Mouse (Mus musculus): ENCODE results near the gene Olfr1357.
A peak's percentile ranks its signal among the peaks of the same experiment; 100 is the strongest.
"Not testable (repeated sequence)": the region's sequence is repeated elsewhere in the genome, so short reads cannot be mapped to it uniquely, and the experiment has no call there.

Gene Olfr1357

DNA sequence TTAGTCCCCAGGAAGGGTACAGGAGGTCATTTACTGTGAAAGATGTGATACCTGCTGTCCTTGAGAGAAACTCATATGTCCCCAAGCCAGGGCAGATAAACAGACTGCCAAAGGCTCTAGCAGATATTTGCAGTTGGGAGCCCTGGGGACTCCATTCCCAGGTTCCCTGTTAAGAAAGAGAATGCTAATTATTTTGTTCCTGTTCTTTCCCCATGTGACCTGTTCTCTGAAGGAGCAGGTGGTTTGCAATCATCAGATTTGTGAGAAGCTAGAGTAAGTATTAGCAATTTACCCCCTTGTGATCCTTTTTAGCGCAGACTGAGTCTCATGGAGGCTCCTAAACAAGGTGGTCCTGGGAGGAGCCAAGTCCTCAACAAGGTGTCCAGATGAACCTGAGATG, at the start of gene Olfr1357:
Gene Olfr1357 (minus strand): TSS at position 101 of the 400 bp plus-strand sequence.
- no peak for DNase-seq (ENCODE audit: inconsistent age in 2 of 2, low spot score in 1 of 2)

GRCm38 (mm10) chr10:78666696-78667095, 48.8 kb upstream of the Olfr1357 start:
- not testable (repeated sequence) for DNase-seq (ENCODE audit: inconsistent age in 2 of 2, low spot score in 1 of 2)

- DNase-seq (ENCODE audit: inconsistent age in 2 of 2, low spot score in 1 of 2) = no peak
Measured at GRCm38 (mm10) chr10:78664546-78664945, 46.7 kb upstream of the Olfr1357 start.

DNA sequence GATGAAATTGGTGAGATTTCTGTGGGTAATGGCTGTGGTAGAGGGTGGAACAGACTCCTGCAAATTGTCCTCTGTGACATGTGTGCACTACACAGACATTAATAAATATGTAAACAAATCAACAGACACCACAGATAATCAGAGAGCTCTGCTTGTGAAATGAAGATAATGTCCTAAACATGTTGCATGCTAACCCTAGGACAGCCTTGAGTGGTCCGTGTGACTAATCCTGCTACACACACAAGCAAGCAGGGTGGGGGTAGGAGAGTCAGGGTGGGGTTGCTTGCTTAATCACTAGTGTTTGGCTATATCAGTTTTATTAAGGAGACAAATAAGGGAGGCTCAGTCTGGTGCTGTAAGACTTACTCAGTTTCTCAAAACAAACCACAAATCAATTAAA, 43.3 kb upstream of the Olfr1357 start:
- no peak for DNase-seq (ENCODE audit: inconsistent age in 2 of 2, low spot score in 1 of 2)

DNA sequence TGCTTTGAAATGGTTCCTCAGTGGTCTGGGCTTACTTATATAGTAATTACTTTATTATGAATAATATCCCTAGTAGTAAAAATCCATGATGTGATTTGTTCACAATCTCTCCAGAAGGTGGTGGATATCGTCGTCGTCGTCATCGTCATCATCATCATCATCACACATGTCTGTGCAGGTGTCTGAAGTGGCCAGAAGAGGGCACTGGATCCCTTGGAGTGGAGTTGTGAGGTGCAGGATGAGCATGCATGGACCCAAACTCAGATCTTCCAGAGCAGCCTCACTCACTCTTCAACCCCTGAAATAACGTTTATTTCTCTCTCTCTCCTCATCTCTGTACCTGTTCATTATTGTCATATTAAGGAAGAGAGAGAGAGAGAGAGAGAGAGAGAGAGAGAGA, 14.4 kb upstream of the Olfr1357 start:
- peak; percentile 6 to 46 for DNase-seq (ENCODE audit: inconsistent age in 2 of 2, low spot score in 1 of 2)

DNA sequence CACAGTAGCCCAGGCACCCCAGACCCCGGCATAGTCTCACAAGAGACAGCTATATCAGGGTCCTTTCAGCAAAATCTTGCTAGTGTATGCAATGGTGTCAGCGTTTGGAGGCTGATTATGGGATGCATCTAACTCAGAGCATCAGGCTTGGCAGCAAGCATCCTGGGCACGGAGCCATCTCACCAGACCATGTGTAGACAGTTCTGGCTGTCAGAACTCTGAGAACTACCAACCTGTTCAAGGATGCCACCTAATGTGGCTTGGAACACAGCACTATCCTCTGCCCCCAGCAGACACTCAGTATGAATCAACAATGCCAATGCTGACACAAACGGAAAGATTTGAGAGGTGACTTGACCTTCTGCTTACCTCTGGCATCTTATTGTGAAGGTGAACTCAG, 12.3 kb upstream of the Olfr1357 start:
- DNase-seq (ENCODE audit: inconsistent age in 2 of 2, low spot score in 1 of 2) = no peak

GRCm38 (mm10) chr10:78623143-78623542, 5.3 kb upstream of the Olfr1357 start:
- DNase-seq (ENCODE audit: inconsistent age in 2 of 2, low spot score in 1 of 2) = not testable (repeated sequence)

DNA sequence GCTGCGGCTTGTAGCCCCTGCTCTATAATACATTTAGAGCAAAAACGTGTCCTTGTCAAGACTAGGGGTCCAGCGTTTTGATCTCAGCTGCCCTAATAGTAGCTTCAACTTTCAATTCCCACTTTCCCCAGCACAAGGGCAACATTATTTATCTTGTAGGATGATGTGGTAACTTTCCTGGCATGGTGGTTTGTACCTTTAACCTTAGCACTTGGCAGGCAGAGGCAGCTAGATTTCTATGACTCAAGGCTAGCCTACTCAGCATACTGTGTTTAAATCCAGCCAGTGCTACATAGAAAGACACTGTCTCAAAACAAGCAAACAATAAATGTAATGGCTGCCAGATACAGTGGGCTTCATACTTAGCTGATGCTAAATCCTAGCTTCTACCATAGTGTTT, 10.3 kb downstream of the Olfr1357 start:
- DNase-seq (ENCODE audit: inconsistent age in 2 of 2, low spot score in 1 of 2) = peak in 1 of 2 experiments; percentile 76

DNA sequence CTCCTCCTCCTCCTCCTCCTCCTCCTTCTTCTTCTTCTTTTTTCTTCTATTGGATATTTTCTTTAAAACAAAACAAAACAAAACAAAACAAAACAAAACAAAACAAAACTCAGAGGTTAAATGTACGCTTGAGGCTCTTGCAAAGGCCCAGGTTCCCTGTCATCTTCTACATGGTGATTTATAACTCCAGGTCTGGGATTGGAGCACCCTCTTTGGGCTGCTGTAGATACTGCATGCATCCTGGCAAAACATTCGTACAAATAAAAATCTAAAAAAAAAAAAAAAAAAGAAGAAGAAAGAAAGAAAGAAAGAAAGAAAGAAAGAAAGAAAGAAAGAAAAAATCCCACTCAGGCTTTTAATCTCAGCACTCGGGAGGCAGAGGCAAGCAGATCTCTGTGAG, 12.8 kb downstream of the Olfr1357 start:
- DNase-seq (ENCODE audit: inconsistent age in 2 of 2, low spot score in 1 of 2) = peak in 1 of 2 experiments; percentile 68

DNA sequence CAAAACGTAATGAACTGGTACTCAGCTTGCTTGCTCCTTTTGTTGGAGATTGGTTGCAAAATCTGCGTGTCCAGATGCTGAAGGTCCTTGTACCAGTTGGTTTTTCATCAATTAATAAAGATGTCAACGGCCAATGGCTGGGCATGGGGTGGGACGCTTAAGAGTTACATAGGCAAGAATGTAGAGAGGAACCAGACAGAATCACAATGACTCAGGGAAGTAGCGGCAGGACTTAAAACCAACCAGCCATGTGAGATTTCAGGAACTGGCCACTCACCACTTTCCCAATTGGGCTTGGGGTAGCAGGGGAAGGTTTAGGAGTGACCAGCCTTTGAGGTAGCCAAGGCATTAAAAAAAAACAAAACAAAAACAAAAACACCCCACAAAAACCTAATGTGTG, 18.0 kb downstream of the Olfr1357 start:
- no peak for DNase-seq (ENCODE audit: inconsistent age in 2 of 2, low spot score in 1 of 2)

DNA sequence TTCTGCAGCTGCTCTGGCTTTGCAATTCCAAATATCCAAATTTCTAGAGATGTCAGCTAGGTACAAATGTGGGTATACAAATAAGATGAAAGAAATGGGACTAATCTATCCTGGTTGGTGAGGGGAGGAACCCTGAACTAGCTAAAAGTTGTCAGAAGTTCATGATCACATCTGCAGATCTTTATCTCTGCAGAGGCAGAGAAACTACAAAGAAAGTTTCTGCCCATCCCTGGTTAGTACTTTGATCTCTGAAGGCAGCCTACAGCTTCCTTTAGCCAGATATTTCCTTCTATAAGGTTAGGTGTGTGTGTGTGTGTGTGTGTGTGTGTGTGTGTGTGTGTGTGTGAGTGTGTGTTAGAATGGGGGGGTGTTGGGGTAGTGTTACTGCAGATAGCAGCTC, 23.3 kb downstream of the Olfr1357 start:
- DNase-seq (ENCODE audit: inconsistent age in 2 of 2, low spot score in 1 of 2) = no peak

DNA sequence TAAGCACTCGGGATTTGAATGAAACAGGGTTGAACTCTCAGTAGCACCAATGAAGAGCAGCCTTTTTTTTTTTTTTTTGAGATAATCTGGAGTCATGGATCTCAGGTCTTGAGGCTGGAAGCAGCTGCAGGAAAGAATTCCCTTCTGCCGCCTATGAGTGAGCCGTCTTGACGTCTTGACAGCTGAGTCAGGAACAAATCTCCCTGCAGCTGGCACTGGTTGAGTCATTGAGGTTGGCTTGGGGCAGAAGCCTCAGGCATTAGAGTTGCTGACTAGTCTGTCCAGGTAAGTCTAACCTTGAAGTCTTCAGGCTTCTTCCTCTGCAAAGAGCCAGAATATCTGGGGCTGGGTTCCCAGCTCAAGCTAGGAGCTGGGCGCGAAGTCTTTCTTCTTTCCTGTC, 23.7 kb downstream of the Olfr1357 start:
- peak in 1 of 2 experiments; percentile 33 for DNase-seq (ENCODE audit: inconsistent age in 2 of 2, low spot score in 1 of 2)

DNA sequence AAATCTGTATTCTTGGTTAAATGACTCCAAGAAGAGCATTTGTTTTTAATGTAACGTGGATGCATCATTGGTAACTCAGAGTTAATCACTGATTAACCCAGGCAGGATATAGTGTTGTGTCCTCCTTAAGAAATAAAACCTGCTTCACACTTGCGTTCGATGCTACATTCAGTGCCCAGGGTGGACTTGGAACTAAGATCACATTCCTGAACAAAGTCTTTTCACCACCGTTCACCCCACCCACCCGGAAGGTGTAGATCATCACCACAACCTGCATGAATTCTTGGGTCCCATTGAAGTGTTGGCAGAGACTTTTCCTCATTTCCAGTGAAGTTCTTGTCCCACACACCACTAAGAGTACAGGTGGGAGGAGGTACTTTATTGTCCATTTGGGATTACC, 24.1 kb downstream of the Olfr1357 start:
- peak in 1 of 2 experiments; percentile 16 for DNase-seq (ENCODE audit: inconsistent age in 2 of 2, low spot score in 1 of 2)

DNA sequence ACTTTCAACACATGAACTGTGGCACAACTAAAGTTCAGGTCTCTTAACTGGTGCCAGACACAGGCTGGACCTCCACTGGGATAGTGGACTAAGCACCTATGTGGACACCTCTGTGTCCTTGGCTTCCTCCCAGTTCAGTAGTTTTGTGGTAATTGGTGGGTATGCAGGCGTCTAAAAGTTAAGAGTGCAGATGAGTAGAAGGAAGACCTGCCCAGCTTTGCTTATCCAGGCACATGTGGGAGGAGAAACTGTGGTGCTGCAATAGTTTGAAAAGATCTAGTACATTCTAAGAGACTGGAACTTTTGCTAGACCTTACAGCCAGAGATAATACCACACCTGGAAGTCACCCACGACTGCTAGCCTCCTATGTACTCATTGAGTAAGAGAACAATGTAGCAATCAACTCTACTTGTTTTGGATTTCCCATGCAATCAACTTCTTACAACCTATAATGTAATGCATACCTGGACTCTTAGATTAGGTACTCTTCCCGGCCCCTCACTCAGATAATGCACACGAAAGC, 25.0 kb downstream of the Olfr1357 start:
- DNase-seq (ENCODE audit: inconsistent age in 2 of 2, low spot score in 1 of 2) = peak in 1 of 2 experiments; percentile 20

GRCm38 (mm10) chr10:78591406-78592328, 26.2 kb downstream of the Olfr1357 start, which contains the start of gene Syde1:
Syde1 (minus strand) TSS chr10:78591964.
- peak; percentile 68 to 89 for DNase-seq (ENCODE audit: inconsistent age in 2 of 2, low spot score in 1 of 2)

DNA sequence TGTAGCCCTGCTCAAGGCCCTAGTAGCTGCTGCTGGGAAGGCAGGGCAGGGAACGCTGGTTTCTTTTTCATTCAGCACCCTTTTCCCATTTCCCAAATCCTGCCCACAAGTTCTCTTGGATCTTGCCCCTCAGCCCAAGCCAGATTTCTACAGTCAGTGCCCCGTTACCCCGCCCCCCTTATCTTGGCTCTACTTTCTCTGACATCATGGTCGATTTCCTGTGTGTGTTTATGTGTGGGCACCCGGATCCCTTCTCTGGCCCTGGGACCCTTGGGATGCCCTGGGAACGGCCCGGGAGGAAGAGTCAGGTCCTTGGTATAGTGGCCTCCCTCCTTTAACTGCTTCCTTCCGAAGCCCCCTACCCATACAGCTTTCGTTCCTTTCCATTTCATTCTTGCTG, 27.1 kb downstream of the Olfr1357 start:
- DNase-seq (ENCODE audit: inconsistent age in 2 of 2, low spot score in 1 of 2) = peak; percentile 50 to 78

DNA sequence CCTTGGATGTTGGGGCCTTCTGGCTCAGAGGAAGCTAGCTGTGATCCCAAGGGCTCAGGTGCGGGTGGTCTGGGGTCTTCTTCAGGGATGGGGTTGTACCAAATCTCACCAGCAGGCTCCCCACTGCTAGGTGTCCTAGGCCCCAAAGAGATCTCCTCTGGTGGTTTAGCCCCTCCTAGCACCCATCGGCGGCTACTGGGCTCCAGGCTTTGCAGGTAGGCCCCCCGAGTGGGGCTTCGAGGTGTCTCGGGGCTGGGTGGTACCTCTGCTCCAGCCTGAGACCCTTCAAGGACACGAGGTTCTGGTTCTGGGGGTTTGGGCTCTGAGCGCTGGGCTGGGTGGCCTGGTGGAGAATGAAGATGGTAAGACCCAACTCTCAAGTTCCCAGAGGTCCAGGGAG, 28.0 kb downstream of the Olfr1357 start:
- peak; percentile 33 to 34 for DNase-seq (ENCODE audit: inconsistent age in 2 of 2, low spot score in 1 of 2)

DNA sequence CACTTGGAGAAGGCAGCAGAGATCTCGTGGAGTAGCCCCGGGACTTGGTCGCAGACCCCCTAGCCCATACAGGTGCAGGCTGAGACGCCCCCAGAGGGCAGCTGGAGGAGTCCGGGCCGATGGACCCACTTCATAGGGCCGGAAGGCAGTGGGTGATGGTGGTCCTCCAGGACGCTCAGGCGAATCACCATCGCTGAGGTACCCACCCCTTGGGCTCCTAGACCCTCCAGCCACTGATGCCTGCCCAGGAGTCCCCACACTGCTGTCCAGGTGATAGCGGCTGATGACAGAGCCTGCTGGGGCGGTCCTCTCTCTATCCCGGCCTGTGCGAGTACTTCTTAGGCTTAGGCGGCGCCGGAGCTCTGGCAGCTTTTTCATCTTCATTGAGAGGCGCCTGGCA, 28.6 kb downstream of the Olfr1357 start:
- DNase-seq (ENCODE audit: inconsistent age in 2 of 2, low spot score in 1 of 2) = peak in 1 of 2 experiments; percentile 23

- peak in 1 of 2 experiments; percentile 21 for DNase-seq (ENCODE audit: inconsistent age in 2 of 2, low spot score in 1 of 2)
Measured at GRCm38 (mm10) chr10:78586026-78586425, 31.8 kb downstream of the Olfr1357 start.

DNA sequence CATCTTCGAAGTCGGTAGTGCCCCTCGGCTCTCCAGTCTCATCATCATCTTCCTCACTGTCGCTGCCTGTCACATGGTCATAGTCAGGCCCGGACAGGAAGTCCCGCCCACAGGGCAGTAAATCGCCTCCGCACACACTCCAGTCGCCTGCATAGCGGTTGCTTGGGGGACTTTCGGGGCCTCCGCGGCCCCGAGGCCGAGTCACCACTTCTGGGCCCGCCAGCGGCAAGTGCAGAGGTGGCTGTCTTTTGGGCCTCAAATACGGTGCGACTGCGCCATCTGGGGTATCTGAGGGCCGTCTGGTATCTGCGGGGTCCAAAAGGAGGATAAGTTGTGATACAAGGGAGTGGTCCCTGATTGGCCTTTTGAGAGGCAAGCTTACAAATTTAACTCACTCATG, 32.3 kb downstream of the Olfr1357 start:
- peak in 1 of 2 experiments; percentile 17 for DNase-seq (ENCODE audit: inconsistent age in 2 of 2, low spot score in 1 of 2)

GRCm38 (mm10) chr10:78584996-78585395, 32.9 kb downstream of the Olfr1357 start:
- peak in 1 of 2 experiments; percentile 16 for DNase-seq (ENCODE audit: inconsistent age in 2 of 2, low spot score in 1 of 2)

DNA sequence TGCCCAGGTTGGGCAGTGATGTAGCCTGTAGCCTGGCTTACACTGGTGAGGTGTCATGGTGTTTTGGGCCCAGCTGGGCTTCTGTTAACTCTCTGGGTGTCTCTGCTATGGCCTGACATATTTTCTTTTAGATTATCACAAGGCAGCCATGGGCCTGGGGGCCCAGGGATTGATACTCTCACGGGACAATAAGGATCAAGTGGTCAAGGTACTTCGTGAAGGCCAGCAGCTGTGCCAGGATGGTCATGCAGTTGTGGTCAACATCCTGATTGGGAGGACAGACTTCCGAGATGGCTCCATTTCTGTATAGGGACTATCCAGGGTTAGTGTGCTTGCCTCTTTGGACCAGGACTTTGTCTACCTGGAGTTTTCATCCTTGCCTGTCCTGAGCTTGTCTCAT, 33.9 kb downstream of the Olfr1357 start:
- no peak for DNase-seq (ENCODE audit: inconsistent age in 2 of 2, low spot score in 1 of 2)
